Mouse (Mus musculus): ENCODE measurements at regions not wholly inside any gene's neighbourhood (a gene's known extent, or its start where the extent isn't known, plus 50 kb on each side); places are given as distances from the start of the nearest gene placed in this dataset.
A peak's percentile ranks its signal among the peaks of the same experiment; 100 is the strongest.

- ATAC-seq (ENCODE audit: low FRiP score, low read depth) (no peak), DNase-seq (ENCODE audit: low spot score) (no peak)
- WGBS, result 81% methylated on average over 6 of the region's 6 CpGs
- TF ChIP-seq POLR2A (IDR thresholded peaks at IDR 0.05; ENCODE audit: borderline replicate concordance, extremely low read depth, insufficient read depth, insufficient read length), result no peak
- Histone ChIP-seq H3K27ac (replicated peaks; ENCODE audit: low read depth, low read length) (no peak overlapping the region), H3K9me3 (ENCODE audit: control insufficient read depth, low read length) (no peaks in the 10 kb centered on the region), H3K4me3 (replicated peaks; ENCODE audit: low read length) (no peak overlapping the region), H3K27me3 (ENCODE audit: control insufficient read depth, insufficient read depth, low read length) (no peaks in the 10 kb centered on the region), H3K36me3 (ENCODE audit: control insufficient read depth, insufficient read depth, low read length) (no peaks in the 10 kb centered on the region), H3K9ac (ENCODE audit: low read depth, low read length, severe bottlenecking) (no peak overlapping the region), H3K4me1 (ENCODE audit: control insufficient read depth, insufficient read depth, low read length) (peaks cover 4% of the 10 kb centered on the region; the same call in 1 of the 2 replicates), H3K4me2 (replicated peaks; ENCODE audit: low read depth, low read length, severe bottlenecking) (no peak overlapping the region)
Observed at GRCm38 (mm10) chr14:120134346-120135008, 92.2 kb upstream of the Oxgr1 start.

- Histone ChIP-seq H3K4me2 (replicated peaks; ENCODE audit: low read depth, low read length, severe bottlenecking) (no peak overlapping the region), H3K9me3 (ENCODE audit: control insufficient read depth, low read length) (no peaks in the 10 kb centered on the region), H3K27me3 (ENCODE audit: control insufficient read depth, insufficient read depth, low read length) (no peaks in the 10 kb centered on the region), H3K27ac (replicated peaks; ENCODE audit: low read depth, low read length) (no peak overlapping the region), H3K36me3 (ENCODE audit: control insufficient read depth, insufficient read depth, low read length) (no peaks in the 10 kb centered on the region), H3K4me3 (replicated peaks; ENCODE audit: low read length) (no peak overlapping the region), H3K9ac (ENCODE audit: low read depth, low read length, severe bottlenecking) (no peak overlapping the region), H3K4me1 (ENCODE audit: control insufficient read depth, insufficient read depth, low read length) (peaks cover 7% of the 10 kb centered on the region; the same call in 1 of the 2 replicates)
- WGBS, result 44% methylated on average over 5 of the region's 5 CpGs
- no peak for TF ChIP-seq POLR2A (IDR thresholded peaks at IDR 0.05; ENCODE audit: borderline replicate concordance, extremely low read depth, insufficient read depth, insufficient read length)
- ATAC-seq (ENCODE audit: low FRiP score, low read depth) (no peak), DNase-seq (ENCODE audit: low spot score) (no peak)
Observed at GRCm38 (mm10) chr14:120135198-120135597, 93.0 kb upstream of the Oxgr1 start.

GRCm38 (mm10) chr14:120136736-120137135 lies 94.5 kb upstream of the Oxgr1 start:
- no peak for TF ChIP-seq POLR2A (IDR thresholded peaks at IDR 0.05; ENCODE audit: borderline replicate concordance, extremely low read depth, insufficient read depth, insufficient read length)
- DNase-seq (ENCODE audit: low spot score), result no peak
- no peak overlapping the region for H3K4me3 ChIP-seq (replicated peaks; ENCODE audit: low read length)
- no peak for ATAC-seq (ENCODE audit: low FRiP score, low read depth)
- peaks cover 8% of the 10 kb centered on the region; the same call in 1 of the 2 replicates for H3K4me1 ChIP-seq (ENCODE audit: control insufficient read depth, insufficient read depth, low read length)
- H3K36me3 ChIP-seq (ENCODE audit: control insufficient read depth, insufficient read depth, low read length), result no peaks in the 10 kb centered on the region
- no peak overlapping the region for H3K27ac ChIP-seq (replicated peaks; ENCODE audit: low read depth, low read length)
- 85% methylated on average over 8 of the region's 8 CpGs for WGBS
- no peaks in the 10 kb centered on the region for H3K9me3 ChIP-seq (ENCODE audit: control insufficient read depth, low read length)
- no peak overlapping the region for H3K9ac ChIP-seq (ENCODE audit: low read depth, low read length, severe bottlenecking)
- H3K4me2 ChIP-seq (replicated peaks; ENCODE audit: low read depth, low read length, severe bottlenecking), result no peak overlapping the region
- H3K27me3 ChIP-seq (ENCODE audit: control insufficient read depth, insufficient read depth, low read length), result no peaks in the 10 kb centered on the region

DNA sequence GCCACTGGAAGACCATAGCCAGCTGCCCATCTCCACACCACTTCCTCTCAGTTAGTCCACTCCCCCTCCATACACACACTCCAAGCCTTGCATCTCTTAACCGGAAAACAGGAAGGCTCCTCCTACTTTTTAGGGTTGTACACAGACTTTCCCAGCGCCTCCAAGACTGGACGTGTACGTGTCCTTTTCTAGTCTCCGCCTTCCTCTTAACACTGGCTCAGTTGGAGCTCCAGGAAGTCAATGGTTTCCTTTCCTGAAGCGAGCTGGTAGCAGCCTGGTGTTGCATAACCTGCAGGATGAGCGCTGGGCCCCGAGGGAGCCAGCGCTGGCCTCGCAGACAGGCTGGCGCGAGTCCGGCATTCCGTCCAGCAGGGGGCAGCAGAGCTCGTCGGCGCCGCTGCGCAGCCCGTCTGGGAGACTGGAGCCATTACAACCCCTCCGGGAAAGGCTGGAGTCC lies 95.5 kb upstream of the Oxgr1 start:
- no peak for TF ChIP-seq POLR2A (IDR thresholded peaks at IDR 0.05; ENCODE audit: borderline replicate concordance, extremely low read depth, insufficient read depth, insufficient read length)
- Histone ChIP-seq H3K36me3 (ENCODE audit: control insufficient read depth, insufficient read depth, low read length) (no peaks in the 10 kb centered on the region), H3K27ac (replicated peaks; ENCODE audit: low read depth, low read length) (peak overlapping the region; percentile 74), H3K4me1 (ENCODE audit: control insufficient read depth, insufficient read depth, low read length) (peaks cover 8% of the 10 kb centered on the region; the same call in 1 of the 2 replicates), H3K27me3 (ENCODE audit: control insufficient read depth, insufficient read depth, low read length) (no peaks in the 10 kb centered on the region), H3K9me3 (ENCODE audit: control insufficient read depth, low read length) (no peaks in the 10 kb centered on the region), H3K4me2 (replicated peaks; ENCODE audit: low read depth, low read length, severe bottlenecking) (peak overlapping the region; percentile 34), H3K9ac (ENCODE audit: low read depth, low read length, severe bottlenecking) (peak overlapping the region; percentile 38; the same call in 1 of the 2 replicates), H3K4me3 (replicated peaks; ENCODE audit: low read length) (peak overlapping the region; percentile 29)
- DNase-seq (ENCODE audit: low spot score) (peak; percentile 91), ATAC-seq (ENCODE audit: low FRiP score, low read depth) (peak; percentile 91)
- under 1% methylated on average over 21 of the region's 21 CpGs for WGBS

GRCm38 (mm10) chr14:120138546-120138945 lies 96.3 kb upstream of the Oxgr1 start:
- DNase-seq (ENCODE audit: low spot score), result no peak
- no peak for ATAC-seq (ENCODE audit: low FRiP score, low read depth)
- peaks cover 8% of the 10 kb centered on the region; the same call in 1 of the 2 replicates for H3K4me1 ChIP-seq (ENCODE audit: control insufficient read depth, insufficient read depth, low read length)
- WGBS, result 66% methylated on average over 5 of the region's 5 CpGs
- H3K9me3 ChIP-seq (ENCODE audit: control insufficient read depth, low read length), result no peaks in the 10 kb centered on the region
- H3K27me3 ChIP-seq (ENCODE audit: control insufficient read depth, insufficient read depth, low read length), result no peaks in the 10 kb centered on the region
- 0 out of 2 replicates have a peak overlapping the region, but pooled peaks have one; percentile 44 for H3K27ac ChIP-seq (replicated peaks; ENCODE audit: low read depth, low read length)
- H3K4me3 ChIP-seq (replicated peaks; ENCODE audit: low read length), result no peak overlapping the region
- no peak overlapping the region for H3K9ac ChIP-seq (ENCODE audit: low read depth, low read length, severe bottlenecking)
- no peaks in the 10 kb centered on the region for H3K36me3 ChIP-seq (ENCODE audit: control insufficient read depth, insufficient read depth, low read length)
- H3K4me2 ChIP-seq (replicated peaks; ENCODE audit: low read depth, low read length, severe bottlenecking), result peak overlapping the region; percentile 34
- no peak for TF ChIP-seq POLR2A (IDR thresholded peaks at IDR 0.05; ENCODE audit: borderline replicate concordance, extremely low read depth, insufficient read depth, insufficient read length)

Measured in limb, embryonic 14.5 days (tissue).